Mouse (Mus musculus) forebrain, embryonic 14.5 days (tissue): Measurements from ENCODE around the gene Dennd6a. TPM values are rescaled to one million over a fixed set of nuclear protein-coding genes. Genes with fewer than 3 reads are reported as not detected.
"Not testable (repeated sequence)": the region's sequence is repeated elsewhere in the genome, so short reads cannot be mapped to it uniquely, and the experiment has no call there.

ENCODE experiments used
- ATAC-seq: fragments of 200-750 bp; cut with Nextera tagmentation; 2 replicates; pipeline ENCODE4 v1.8.0; 2017; ENCODE audit warnings: mild to moderate bottlenecking, moderate library complexity
- DNase-seq: peaks from one replicate; pipeline ENCODE4 v3.0.0-alpha.2; 2015; ENCODE audit warnings: low spot score
- H3K27ac ChIP-seq: fragments of 300-500 bp; sonication (generic); 2 replicates; pipeline ENCODE4 v1.5.1; 2014; ENCODE audit warnings: low read depth, mild to moderate bottlenecking, control low read depth, low read length, moderate library complexity
- H3K27me3 ChIP-seq: fragments of 300-500 bp; sonication (generic); replicated peaks from 2 replicates; pipeline ENCODE4 v1.6.1; 2014; ENCODE audit warnings: low read length, control low read depth, mixed read lengths; ENCODE audit not compliant: control insufficient read depth, insufficient read depth
- H3K36me3 ChIP-seq: fragments of 300-500 bp; sonication (generic); 2 replicates; pipeline ENCODE4 v1.6.1; 2014; ENCODE audit warnings: low read length, control low read depth; ENCODE audit not compliant: control insufficient read depth, insufficient read depth
- H3K4me1 ChIP-seq: fragments of 300-500 bp; sonication (generic); 2 replicates; pipeline ENCODE4 v1.6.1; 2014; ENCODE audit warnings: antibody characterized with exemption, low read length, control low read depth; ENCODE audit not compliant: control insufficient read depth, insufficient read depth
- H3K4me2 ChIP-seq: fragments of 300-500 bp; sonication (generic); 2 replicates; pipeline ENCODE4 v1.6.1; 2014; ENCODE audit warnings: mild to moderate bottlenecking, control low read depth, low read length
- H3K4me3 ChIP-seq: fragments of 300-500 bp; sonication (generic); 2 replicates; pipeline ENCODE4 v1.5.1; 2014; ENCODE audit warnings: low read depth, low read length, control low read depth
- H3K9ac ChIP-seq: fragments of 300-500 bp; sonication (generic); 2 replicates; pipeline ENCODE4 v1.6.1; 2014; ENCODE audit warnings: mild to moderate bottlenecking, low read length, control low read depth, moderate library complexity
- H3K9me3 ChIP-seq: fragments of 300-500 bp; sonication (generic); replicated peaks from 2 replicates; pipeline ENCODE4 v1.6.1; 2016; ENCODE audit warnings: low read length, control low read depth, mixed read lengths; ENCODE audit not compliant: control insufficient read depth
- WGBS: fragments of 180-500 bp; shearing (Covaris S2); extraction: QIAGEN DNeasy Blood & Tissue Kit; methylation state at CpG from one replicate; pipeline ENCODE4 v1.1.7; 2014; 5-methylcytosine and 5-hydroxymethylcytosine counted together
- microRNA-seq: library from miRNA; unstranded; fragments of <30 nt; microRNA quantifications from one replicate; pipeline ENCODE4, GENCODE M21; 2016
- polyA plus RNA-seq: library from polyadenylated mRNA; unstranded; fragments of >200 nt; fragmentation: Nextera tagmentation; extraction: Ambion mirVana; gene quantifications from 2 replicates; pipeline ENCODE4 v1.2.1, GENCODE M21; 2014

Gene Dennd6a
- polyA plus RNA-seq, 1 experiment from 2014 or later, result 20.5 TPM

- peaks cover 15% of the 10 kb centered on the region; the same call in 1 of the 2 replicates for H3K36me3 ChIP-seq
- under 1% methylated on average over 70 of the region's 70 CpGs for WGBS
- H3K4me2 ChIP-seq, result peak within 1 kb of the TSS; percentile 99
- peak; percentile 95 for DNase-seq
- H3K27me3 ChIP-seq, result no peaks in the 10 kb centered on the region
- peak; percentile 95 for ATAC-seq
- peak within 1 kb of the TSS; percentile 95 for H3K4me3 ChIP-seq
- peak within 1 kb of the TSS; percentile 86 for H3K9ac ChIP-seq
- H3K4me1 ChIP-seq, result peaks cover 11% of the 10 kb centered on the region
- peak within 1 kb of the TSS; percentile 87 for H3K27ac ChIP-seq
- no peaks in the 10 kb centered on the region for H3K9me3 ChIP-seq
These were observed 95.8 kb downstream of the Dennd6a start, which contains the start of gene Pde12 for GRCm38 (mm10) chr14:26669292-26670073. Gene Pde12, minus strand, starts transcription at chr14:26669883.

GRCm38 (mm10) chr14:26670964-26671363 lies 97.3 kb downstream of the Dennd6a start:
- no peak overlapping the region for H3K4me3 ChIP-seq
- no peaks in the 10 kb centered on the region for H3K27me3 ChIP-seq
- no peak overlapping the region for H3K9ac ChIP-seq
- DNase-seq, result no peak
- H3K4me1 ChIP-seq, result peaks cover 11% of the 10 kb centered on the region
- ATAC-seq, result no peak
- peaks cover 2% of the 10 kb centered on the region; the same call in 1 of the 2 replicates for H3K36me3 ChIP-seq
- H3K4me2 ChIP-seq, result no peak overlapping the region; the same call in 1 of the 2 replicates
- H3K27ac ChIP-seq, result no peak overlapping the region
- no peaks in the 10 kb centered on the region for H3K9me3 ChIP-seq

GRCm38 (mm10) chr14:26671870-26672615 lies 98.4 kb downstream of the Dennd6a start:
- 70% methylated on average over 17 of the region's 17 CpGs for WGBS
- H3K36me3 ChIP-seq, H3K27me3 ChIP-seq, H3K4me3 ChIP-seq, DNase-seq, H3K9ac ChIP-seq, ATAC-seq, H3K9me3 ChIP-seq, H3K27ac ChIP-seq, H3K4me1 ChIP-seq, H3K4me2 ChIP-seq: not testable (repeated sequence)

- not testable (repeated sequence) for H3K27ac ChIP-seq, H3K4me3 ChIP-seq, H3K9me3 ChIP-seq, H3K27me3 ChIP-seq, DNase-seq, H3K36me3 ChIP-seq, H3K4me2 ChIP-seq, H3K4me1 ChIP-seq, H3K9ac ChIP-seq, ATAC-seq
- WGBS, result 87% methylated on average over 2 of the region's 2 CpGs
These were observed 101.0 kb downstream of the Dennd6a start for GRCm38 (mm10) chr14:26674476-26675169.

- peak; percentile 24 for DNase-seq
- H3K27ac ChIP-seq, result no peak overlapping the region
- WGBS, result 29% methylated on average over 12 of the region's 12 CpGs
These were observed 101.7 kb downstream of the Dennd6a start for GRCm38 (mm10) chr14:26675371-26675770.

GRCm38 (mm10) chr14:26675791-26676190 lies 102.1 kb downstream of the Dennd6a start:
- H3K27ac ChIP-seq, result no peak overlapping the region
- 84% methylated on average over 5 of the region's 5 CpGs for WGBS
- H3K9me3 ChIP-seq, result no peaks in the 10 kb centered on the region
- no peaks in the 10 kb centered on the region for H3K4me1 ChIP-seq
- no peak overlapping the region for H3K4me2 ChIP-seq
- H3K9ac ChIP-seq, result no peak overlapping the region
- DNase-seq, result no peak
- H3K36me3 ChIP-seq, result no peaks in the 10 kb centered on the region
- ATAC-seq, result no peak
- H3K27me3 ChIP-seq, result no peaks in the 10 kb centered on the region
- no peak overlapping the region for H3K4me3 ChIP-seq

More at GRCm38 (mm10) chr14:26675371-26675770, 101.7 kb downstream of the Dennd6a start:
- H3K9ac ChIP-seq, result no peak overlapping the region
- H3K4me1 ChIP-seq, result peaks cover 3% of the 10 kb centered on the region
- H3K9me3 ChIP-seq, result no peaks in the 10 kb centered on the region
- ATAC-seq, result no peak
- no peak overlapping the region for H3K4me2 ChIP-seq
- no peaks in the 10 kb centered on the region for H3K27me3 ChIP-seq
- no peak overlapping the region for H3K4me3 ChIP-seq
- no peaks in the 10 kb centered on the region for H3K36me3 ChIP-seq

Small RNA genes lying within 50 kb of the gene (microRNA-seq; reads per million reads assigned to microRNA genes)
- 0.40 reads per million for gene Mir7672

Other genes starting within 250 kb of the Dennd6a start
- gene Slmap, start 38.9 kb upstream of the Dennd6a start, polyA plus RNA-seq, result 11.7 and 15.8 TPM in 2 replicates
- 681 and 712 TPM in 2 replicates for gene Arf4, start 64.2 kb downstream of the Dennd6a start, polyA plus RNA-seq
- 13.2 and 15.3 TPM in 2 replicates for gene Pde12, start 96.0 kb downstream of the Dennd6a start, polyA plus RNA-seq
- 0.10 TPM in 2 replicates for gene Dnah12, start 119.4 kb downstream of the Dennd6a start, polyA plus RNA-seq